Mouse (Mus musculus) kidney, adult 2 months (tissue): ENCODE measurements around the gene Vsir.

Source experiments
- CTCF ChIP-seq: fragments of 200-500 bp; conservative IDR thresholded peaks from 2 replicates; pipeline ENCODE4 v1.5.1; 2011; ENCODE audit warnings: low read depth, mild to moderate bottlenecking, control low read depth, low read length, moderate library complexity, mixed read lengths; ENCODE audit not compliant: insufficient read depth, insufficient read length
- POLR2A ChIP-seq: fragments of 200-500 bp; IDR thresholded peaks from one replicate; pipeline ENCODE4 v1.6.1; 2011; ENCODE audit warnings: low read depth, low read length, control low read depth

- TF ChIP-seq POLR2A = no peak
- no peak for TF ChIP-seq CTCF
Measured at GRCm38 (mm10) chr10:60363426-60363825, 16.8 kb downstream of the Vsir start.
